Mouse (Mus musculus) neural tube, embryonic 11.5 days (tissue): Measurements from ENCODE around the gene Lrrk1. TPM values are rescaled to one million over a fixed set of nuclear protein-coding genes. Genes with fewer than 3 reads are reported as not detected.
"Not testable (repeated sequence)": the region's sequence is repeated elsewhere in the genome, so short reads cannot be mapped to it uniquely, and the experiment has no call there.

Experiments used
- ATAC-seq: fragments of 200-750 bp; cut with Nextera tagmentation; 2 replicates; pipeline ENCODE4 v1.8.0; 2017; ENCODE audit warnings: moderate number of reproducible peaks, mild to moderate bottlenecking, moderate TSS enrichment, moderate library complexity; ENCODE audit not compliant: insufficient read depth, low FRiP score, low TSS enrichment
- DNase-seq: peaks from one replicate; pipeline ENCODE4 v3.0.0-alpha.2; 2015; ENCODE audit warnings: low spot score
- H3K27ac ChIP-seq: fragments of 300-500 bp; sonication (generic); 2 replicates; pipeline ENCODE4 v1.5.1; 2014; ENCODE audit warnings: low read depth, mild to moderate bottlenecking, low read length
- H3K27me3 ChIP-seq: fragments of 300-500 bp; sonication (generic); 2 replicates; pipeline ENCODE4 v1.6.1; 2014; ENCODE audit warnings: mild to moderate bottlenecking, low read length, mixed read lengths; ENCODE audit not compliant: control insufficient read depth, insufficient read depth
- H3K36me3 ChIP-seq: fragments of 300-500 bp; sonication (generic); 2 replicates; pipeline ENCODE4 v1.6.1; 2014; ENCODE audit warnings: mild to moderate bottlenecking, low read length, moderate library complexity, mixed read lengths; ENCODE audit not compliant: control insufficient read depth, insufficient read depth
- H3K4me1 ChIP-seq: fragments of 300-500 bp; sonication (generic); 2 replicates; pipeline ENCODE4 v1.6.1; 2014; ENCODE audit warnings: low read length, mixed read lengths; ENCODE audit not compliant: control insufficient read depth, insufficient read depth
- H3K4me2 ChIP-seq: fragments of 300-500 bp; sonication (generic); 2 replicates; pipeline ENCODE4 v1.6.1; 2014; ENCODE audit warnings: low read depth, mild to moderate bottlenecking, moderate library complexity
- H3K4me3 ChIP-seq: fragments of 300-500 bp; sonication (generic); 2 replicates; pipeline ENCODE4 v1.5.1; 2014; ENCODE audit warnings: low read depth, low read length
- H3K9ac ChIP-seq: fragments of 300-500 bp; sonication (generic); 2 replicates; pipeline ENCODE4 v1.6.1; 2014; ENCODE audit warnings: mild to moderate bottlenecking, low read length
- H3K9me3 ChIP-seq: fragments of 300-500 bp; sonication (generic); 2 replicates; pipeline ENCODE4 v1.6.1; 2016; ENCODE audit warnings: low read length; ENCODE audit not compliant: control insufficient read depth
- WGBS: fragments of 180-500 bp; shearing (Covaris S2); extraction: QIAGEN DNeasy Blood & Tissue Kit; methylation state at CpG from one replicate; pipeline ENCODE4 v1.1.7; 2014; 5-methylcytosine and 5-hydroxymethylcytosine counted together
- polyA plus RNA-seq: library from polyadenylated mRNA; unstranded; fragments of >200 nt; fragmentation: Nextera tagmentation; extraction: Ambion mirVana; gene quantifications from 2 replicates; pipeline ENCODE4 v1.2.1, GENCODE M21; 2014

The Lrrk1 gene
- polyA plus RNA-seq, 1 experiment from 2014 or later, result 7.0 TPM

GRCm38 (mm10) chr7:66199391-66199831 lies 188.7 kb downstream of the Lrrk1 start:
- no peak overlapping the region; the same call in 1 of the 2 replicates for H3K27ac ChIP-seq
- DNase-seq, result no peak
- H3K9ac ChIP-seq, result no peak overlapping the region
- no peaks in the 10 kb centered on the region for H3K27me3 ChIP-seq
- ATAC-seq, result no peak
- WGBS, result 67% methylated on average over 5 of the region's 5 CpGs
- peaks cover 7% of the 10 kb centered on the region; the same call in 1 of the 2 replicates for H3K4me1 ChIP-seq
- H3K4me3 ChIP-seq, result no peak overlapping the region
- H3K9me3 ChIP-seq, result no peaks in the 10 kb centered on the region
- H3K4me2 ChIP-seq, result no peak overlapping the region
- H3K36me3 ChIP-seq, result no peaks in the 10 kb centered on the region

GRCm38 (mm10) chr7:66198416-66198815 lies 189.7 kb downstream of the Lrrk1 start:
- H3K4me1 ChIP-seq, result peaks cover 7% of the 10 kb centered on the region; the same call in 1 of the 2 replicates
- H3K9me3 ChIP-seq, result no peaks in the 10 kb centered on the region
- no peak overlapping the region for H3K4me2 ChIP-seq
- H3K27ac ChIP-seq, result no peak overlapping the region
- H3K36me3 ChIP-seq, result no peaks in the 10 kb centered on the region
- no peaks in the 10 kb centered on the region for H3K27me3 ChIP-seq
- ATAC-seq (no peak), DNase-seq (no peak)
- H3K9ac ChIP-seq, result no peak overlapping the region
- H3K4me3 ChIP-seq, result no peak overlapping the region
- WGBS, result 91% methylated on average over 10 of the region's 10 CpGs

GRCm38 (mm10) chr7:66196609-66197445 lies 191.3 kb downstream of the Lrrk1 start:
- H3K9ac ChIP-seq, result no peak overlapping the region
- DNase-seq (no peak), ATAC-seq (no peak)
- no peaks in the 10 kb centered on the region for H3K9me3 ChIP-seq
- H3K27ac ChIP-seq, result no peak overlapping the region
- no peaks in the 10 kb centered on the region for H3K36me3 ChIP-seq
- peaks cover 7% of the 10 kb centered on the region; the same call in 1 of the 2 replicates for H3K4me1 ChIP-seq
- no peak overlapping the region for H3K4me2 ChIP-seq
- H3K27me3 ChIP-seq, result no peaks in the 10 kb centered on the region
- no peak overlapping the region for H3K4me3 ChIP-seq
- WGBS, result 82% methylated on average over 11 of the region's 11 CpGs

- 93% methylated on average over 1 of the region's 1 CpGs for WGBS
Measured at GRCm38 (mm10) chr7:66195881-66196280, 192.3 kb downstream of the Lrrk1 start.

GRCm38 (mm10) chr7:66194511-66194910 lies 193.6 kb downstream of the Lrrk1 start:
- Histone ChIP-seq H3K4me1 (no peaks in the 10 kb centered on the region), H3K9me3 (no peaks in the 10 kb centered on the region), H3K36me3 (no peaks in the 10 kb centered on the region), H3K9ac (no peak overlapping the region), H3K4me2 (no peak overlapping the region), H3K27me3 (no peaks in the 10 kb centered on the region), H3K4me3 (no peak overlapping the region), H3K27ac (no peak overlapping the region)
- ATAC-seq (no peak), DNase-seq (no peak)
- 84% methylated on average over 3 of the region's 3 CpGs for WGBS

More at GRCm38 (mm10) chr7:66195881-66196280, 192.3 kb downstream of the Lrrk1 start:
- Histone ChIP-seq H3K27me3 (no peaks in the 10 kb centered on the region), H3K9me3 (no peaks in the 10 kb centered on the region), H3K27ac (no peak overlapping the region), H3K4me2 (no peak overlapping the region), H3K4me1 (peaks cover 2% of the 10 kb centered on the region; the same call in 1 of the 2 replicates), H3K36me3 (no peaks in the 10 kb centered on the region), H3K4me3 (no peak overlapping the region), H3K9ac (no peak overlapping the region)
- DNase-seq, result no peak
- ATAC-seq, result no peak

- not testable (repeated sequence) for H3K4me3 ChIP-seq, H3K36me3 ChIP-seq, H3K9ac ChIP-seq, H3K4me2 ChIP-seq, H3K4me1 ChIP-seq, H3K27ac ChIP-seq, DNase-seq, H3K9me3 ChIP-seq, H3K27me3 ChIP-seq, ATAC-seq
- WGBS, result 91% methylated on average over 10 of the region's 10 CpGs
Measured at GRCm38 (mm10) chr7:66190385-66190784, 197.8 kb downstream of the Lrrk1 start.

GRCm38 (mm10) chr7:66187581-66188231 lies 200.4 kb downstream of the Lrrk1 start:
- DNase-seq, result no peak
- no peak overlapping the region for H3K4me3 ChIP-seq
- no peak for ATAC-seq
- H3K27ac ChIP-seq, result 0 out of 2 replicates have a peak overlapping the region, but pooled peaks have one; percentile 8
- no peaks in the 10 kb centered on the region for H3K27me3 ChIP-seq
- no peak overlapping the region for H3K9ac ChIP-seq
- no peaks in the 10 kb centered on the region for H3K9me3 ChIP-seq
- WGBS, result 86% methylated on average over 4 of the region's 4 CpGs
- no peaks in the 10 kb centered on the region for H3K36me3 ChIP-seq
- no peak overlapping the region for H3K4me2 ChIP-seq
- no peaks in the 10 kb centered on the region for H3K4me1 ChIP-seq

GRCm38 (mm10) chr7:66185370-66185769 lies 202.8 kb downstream of the Lrrk1 start:
- no peak overlapping the region for H3K9ac ChIP-seq
- H3K4me2 ChIP-seq, result no peak overlapping the region
- ATAC-seq (no peak), DNase-seq (no peak)
- 95% methylated on average over 5 of the region's 5 CpGs for WGBS
- no peak overlapping the region for H3K4me3 ChIP-seq
- no peaks in the 10 kb centered on the region for H3K36me3 ChIP-seq
- H3K27me3 ChIP-seq, result no peaks in the 10 kb centered on the region
- H3K4me1 ChIP-seq, result no peaks in the 10 kb centered on the region
- H3K27ac ChIP-seq, result no peak overlapping the region
- no peaks in the 10 kb centered on the region for H3K9me3 ChIP-seq
